Mouse (Mus musculus) lung, embryonic 16.5 days (tissue): Measurements from ENCODE around the gene Stac3. TPM values are rescaled to one million over a fixed set of nuclear protein-coding genes. Genes with fewer than 3 reads are reported as not detected.
A peak's percentile ranks its signal among the peaks of the same experiment; 100 is the strongest.

ENCODE experiments used
- ATAC-seq: fragments of 200-750 bp; cut with Nextera tagmentation; 2 replicates; pipeline ENCODE4 v1.8.0; 2017; ENCODE audit warnings: low read depth, mild to moderate bottlenecking, moderate library complexity
- H3K27ac ChIP-seq: fragments of 300-500 bp; sonication (generic); 2 replicates; pipeline ENCODE4 v1.5.1; 2014; ENCODE audit warnings: mild to moderate bottlenecking, control low read depth, low read length
- H3K27me3 ChIP-seq: fragments of 300-500 bp; sonication (generic); 2 replicates; pipeline ENCODE4 v1.6.1; 2014; ENCODE audit warnings: low read depth, low read length, mixed read lengths; ENCODE audit not compliant: control insufficient read depth, insufficient read depth
- H3K36me3 ChIP-seq: fragments of 300-500 bp; sonication (generic); 2 replicates; pipeline ENCODE4 v1.6.1; 2014; ENCODE audit warnings: low read length; ENCODE audit not compliant: control insufficient read depth, insufficient read depth
- H3K4me1 ChIP-seq: fragments of 300-500 bp; sonication (generic); replicated peaks from 2 replicates; pipeline ENCODE4 v1.6.1; 2014; ENCODE audit warnings: low read length, mixed read lengths; ENCODE audit not compliant: control insufficient read depth, insufficient read depth
- H3K4me2 ChIP-seq: fragments of 300-500 bp; sonication (generic); 2 replicates; pipeline ENCODE4 v1.6.1; 2014; ENCODE audit warnings: low read depth, low read length, control low read depth
- H3K4me3 ChIP-seq: fragments of 300-500 bp; sonication (generic); 2 replicates; pipeline ENCODE4 v1.5.1; 2014; ENCODE audit warnings: mild to moderate bottlenecking, low read length, control low read depth
- H3K9ac ChIP-seq: fragments of 300-500 bp; sonication (generic); 2 replicates; pipeline ENCODE4 v1.6.1; 2014; ENCODE audit warnings: low read length, control low read depth
- H3K9me3 ChIP-seq: fragments of 300-500 bp; sonication (generic); 2 replicates; pipeline ENCODE4 v1.6.1; 2016; ENCODE audit warnings: low read length; ENCODE audit not compliant: control insufficient read depth
- WGBS: fragments of 180-500 bp; shearing (Covaris S2); extraction: QIAGEN DNeasy Blood & Tissue Kit; methylation state at CpG from one replicate; pipeline ENCODE4 v1.1.7; 2014; 5-methylcytosine and 5-hydroxymethylcytosine counted together
- polyA plus RNA-seq: library from polyadenylated mRNA; unstranded; fragments of >200 nt; fragmentation: Nextera tagmentation; extraction: Ambion mirVana; gene quantifications from 2 replicates; pipeline ENCODE4 v1.2.1, GENCODE M21; 2015

Gene Stac3
- polyA plus RNA-seq, 1 experiment from 2014 or later = 1.8 TPM

DNA sequence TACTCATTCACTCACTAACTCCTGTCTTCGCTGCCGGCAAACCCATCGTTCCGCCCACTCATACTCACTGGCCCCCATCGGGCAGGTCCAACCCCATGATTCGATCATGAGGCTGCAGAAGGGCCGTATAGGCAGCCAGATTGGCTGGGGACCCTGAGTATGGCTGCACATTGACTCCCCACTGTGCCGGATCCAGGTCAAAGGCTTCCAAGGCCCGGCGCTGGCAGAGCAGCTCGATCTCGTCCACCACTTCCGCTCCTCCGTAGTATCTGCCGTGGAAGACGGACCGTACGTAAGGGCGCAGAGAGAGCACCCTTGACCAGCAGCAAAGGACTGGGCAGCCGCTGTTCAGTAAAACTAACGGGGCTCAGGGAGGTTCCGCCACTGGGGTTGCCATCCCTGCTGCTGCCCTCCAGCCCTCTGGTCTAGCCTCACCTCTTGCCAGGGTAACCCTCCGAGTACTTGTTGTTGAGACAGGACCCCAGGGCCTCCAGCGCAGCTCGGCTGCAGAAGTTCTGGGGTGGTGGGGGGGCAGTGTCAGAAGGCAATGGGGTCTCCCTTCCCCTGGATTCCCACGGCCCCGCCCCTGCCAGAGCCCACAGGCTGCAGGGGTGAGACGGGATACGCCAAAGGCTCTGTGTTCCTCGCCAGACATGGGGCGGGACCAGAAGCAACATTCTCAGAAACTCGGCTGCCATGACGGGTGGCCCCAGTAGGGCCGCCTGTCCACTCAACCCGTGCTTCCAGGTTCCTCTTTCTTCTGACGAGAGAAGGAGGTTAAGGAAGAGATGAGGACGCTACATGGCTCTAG lies 18.6 kb downstream of the Stac3 start:
- 93% methylated on average over 37 of the region's 37 CpGs for WGBS
- no peak overlapping the region for H3K9ac ChIP-seq
- ATAC-seq = no peak
- H3K27ac ChIP-seq = no peak overlapping the region
- H3K4me1 ChIP-seq = peaks cover 33% of the 10 kb centered on the region
- H3K4me3 ChIP-seq = no peak overlapping the region
- peaks cover 30% of the 10 kb centered on the region for H3K36me3 ChIP-seq
- peaks cover 23% of the 10 kb centered on the region for H3K27me3 ChIP-seq
- no peak overlapping the region for H3K4me2 ChIP-seq
- no peaks in the 10 kb centered on the region; the same call in 1 of the 2 replicates for H3K9me3 ChIP-seq

DNA sequence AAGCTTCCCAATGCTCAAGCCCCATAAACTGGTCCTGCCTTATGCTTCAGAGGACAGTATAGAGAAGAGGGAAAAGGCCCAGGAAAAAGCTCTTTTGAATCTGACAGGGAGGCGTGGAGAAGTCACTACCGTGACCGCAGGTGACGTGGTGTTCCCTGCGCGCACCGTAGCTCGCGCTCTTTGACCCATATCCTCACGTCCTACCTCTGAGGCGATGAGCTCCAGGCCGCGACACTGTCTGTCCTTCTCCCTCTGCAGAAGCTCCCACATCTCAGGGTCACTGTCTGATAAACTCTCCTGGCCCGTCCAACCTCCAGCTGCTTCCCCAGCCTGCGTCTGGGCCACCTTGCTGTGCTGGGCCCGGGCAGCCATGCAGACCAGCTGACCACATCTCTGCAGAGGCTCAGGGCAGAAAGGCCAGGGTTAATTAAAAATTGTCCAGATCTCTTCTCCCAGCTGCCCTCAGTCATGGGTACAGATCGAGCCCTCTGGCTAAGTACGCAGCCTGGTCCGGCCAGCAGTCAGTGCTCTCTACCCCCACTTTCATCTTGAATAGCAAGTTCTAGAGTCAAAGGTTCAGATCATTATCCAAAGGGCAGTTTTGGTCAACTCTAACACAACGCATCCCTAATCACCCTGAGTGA lies 19.4 kb downstream of the Stac3 start:
- H3K4me2 ChIP-seq = peak overlapping the region; percentile 62
- 79% methylated on average over 20 of the region's 20 CpGs for WGBS
- H3K27ac ChIP-seq = no peak overlapping the region
- peak overlapping the region; percentile 56 for H3K4me3 ChIP-seq
- peaks cover 25% of the 10 kb centered on the region for H3K27me3 ChIP-seq
- ATAC-seq = no peak
- peak overlapping the region; percentile 57 for H3K9ac ChIP-seq
- peaks cover 30% of the 10 kb centered on the region for H3K36me3 ChIP-seq
- H3K4me1 ChIP-seq = peaks cover 27% of the 10 kb centered on the region
- no peaks in the 10 kb centered on the region; the same call in 1 of the 2 replicates for H3K9me3 ChIP-seq

DNA sequence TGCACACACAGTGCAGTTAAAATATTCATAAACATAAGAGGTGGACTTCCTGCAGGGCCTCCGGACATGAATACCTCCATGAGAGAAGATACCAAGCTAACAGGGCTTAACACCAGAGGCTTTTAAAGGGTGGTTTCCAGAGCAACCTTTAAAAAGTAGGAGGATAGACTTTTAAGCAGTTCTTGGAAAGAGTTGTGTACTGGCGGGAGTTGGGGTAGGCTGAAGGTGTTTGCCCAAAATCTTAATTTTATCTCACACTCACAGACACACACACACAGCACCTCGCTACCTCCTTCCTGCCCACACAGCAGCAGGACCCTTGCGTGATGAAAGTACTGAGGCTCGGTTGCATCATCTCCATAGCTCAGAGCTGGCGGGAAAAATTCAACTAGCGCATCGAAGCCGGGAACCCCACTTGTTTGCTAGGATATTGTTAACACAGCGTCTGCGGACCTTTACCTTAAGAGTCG lies 20.2 kb downstream of the Stac3 start:
- no peak overlapping the region for H3K27ac ChIP-seq
- peak overlapping the region; percentile 56 for H3K4me3 ChIP-seq
- peak overlapping the region; percentile 61 for H3K9ac ChIP-seq
- H3K4me1 ChIP-seq = peaks cover 27% of the 10 kb centered on the region
- WGBS = 1% methylated on average over 12 of the region's 12 CpGs
- 0 out of 2 replicates have a peak, but pooled peaks have one; percentile 11 for ATAC-seq
- no peaks in the 10 kb centered on the region; the same call in 1 of the 2 replicates for H3K9me3 ChIP-seq
- peaks cover 30% of the 10 kb centered on the region for H3K36me3 ChIP-seq
- H3K27me3 ChIP-seq = peaks cover 34% of the 10 kb centered on the region
- H3K4me2 ChIP-seq = peak overlapping the region; percentile 62

DNA sequence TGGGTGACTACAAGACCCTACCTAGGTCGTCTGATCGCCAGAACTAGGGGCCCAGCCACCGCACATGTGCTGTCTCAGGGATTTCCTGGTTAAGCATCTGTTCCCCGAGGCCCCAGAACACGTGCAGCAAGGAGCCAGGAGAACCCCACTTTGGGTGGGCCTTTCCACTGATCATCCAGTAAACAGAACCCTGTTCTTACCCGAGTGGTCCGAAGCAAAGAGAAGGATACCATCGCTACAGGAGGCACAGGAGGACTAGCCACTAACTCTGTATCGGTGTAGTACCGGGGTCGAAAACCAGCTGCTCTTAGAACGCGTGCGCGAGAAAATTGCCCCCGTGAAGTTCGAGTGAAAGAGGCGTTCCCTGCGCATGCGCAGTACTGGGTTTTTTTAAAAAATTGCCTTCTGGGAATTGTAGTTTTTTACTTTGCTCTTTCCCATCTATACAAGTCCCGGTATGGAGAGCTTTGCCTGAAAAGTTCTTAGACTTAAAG lies 20.6 kb downstream of the Stac3 start, which contains the start of gene Shmt2:
Shmt2 (minus strand) TSS at position 357 of the 494 bp plus-strand sequence.
- Histone ChIP-seq H3K4me3 (peak within 1 kb of the TSS; percentile 56), H3K4me2 (peak within 1 kb of the TSS; percentile 62), H3K27me3 (peaks cover 38% of the 10 kb centered on the region), H3K9ac (peak within 1 kb of the TSS; percentile 61), H3K36me3 (peaks cover 30% of the 10 kb centered on the region), H3K27ac (no peak within 1 kb of the TSS), H3K9me3 (no peaks in the 10 kb centered on the region; the same call in 1 of the 2 replicates), H3K4me1 (peaks cover 25% of the 10 kb centered on the region)
- 0% methylated on average over 21 of the region's 21 CpGs for WGBS
- ATAC-seq = peak; percentile 65

DNA sequence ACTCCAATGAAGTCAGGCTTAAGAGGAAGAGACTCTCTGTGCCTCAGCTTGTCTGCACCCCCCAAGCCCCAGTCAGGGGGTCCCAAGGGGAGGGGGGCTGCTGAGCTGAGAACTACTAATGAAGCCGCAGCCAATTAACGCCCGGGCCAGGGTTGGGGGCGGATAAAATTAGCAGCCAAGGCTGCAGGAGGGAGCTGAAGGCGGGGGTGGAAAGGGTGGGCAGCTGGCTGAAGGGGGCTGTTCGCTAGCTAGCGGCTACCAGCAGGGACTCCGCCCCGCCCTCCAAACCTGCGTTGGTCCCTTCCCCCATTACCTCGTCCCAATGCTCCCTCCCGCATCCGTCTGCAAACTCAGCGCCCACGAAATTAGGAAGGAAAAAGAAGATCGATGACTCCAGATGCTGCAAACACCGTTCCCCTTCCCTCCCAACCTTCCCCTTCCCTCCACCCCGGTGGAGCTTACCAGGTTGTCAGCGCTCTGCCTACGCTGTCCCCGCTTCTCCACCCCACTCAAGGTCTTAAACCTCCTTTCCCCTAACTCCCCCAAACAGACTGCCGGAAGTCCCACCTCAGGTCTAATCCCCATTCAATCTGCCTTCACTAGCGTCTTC lies 23.3 kb downstream of the Stac3 start:
- 3% methylated on average over 23 of the region's 23 CpGs for WGBS
- ATAC-seq = no peak
- Histone ChIP-seq H3K4me1 (peaks cover 22% of the 10 kb centered on the region), H3K9ac (no peak overlapping the region), H3K27me3 (peaks cover 63% of the 10 kb centered on the region), H3K36me3 (peaks cover 8% of the 10 kb centered on the region), H3K4me2 (no peak overlapping the region), H3K27ac (no peak overlapping the region), H3K4me3 (no peak overlapping the region), H3K9me3 (no peaks in the 10 kb centered on the region)

DNA sequence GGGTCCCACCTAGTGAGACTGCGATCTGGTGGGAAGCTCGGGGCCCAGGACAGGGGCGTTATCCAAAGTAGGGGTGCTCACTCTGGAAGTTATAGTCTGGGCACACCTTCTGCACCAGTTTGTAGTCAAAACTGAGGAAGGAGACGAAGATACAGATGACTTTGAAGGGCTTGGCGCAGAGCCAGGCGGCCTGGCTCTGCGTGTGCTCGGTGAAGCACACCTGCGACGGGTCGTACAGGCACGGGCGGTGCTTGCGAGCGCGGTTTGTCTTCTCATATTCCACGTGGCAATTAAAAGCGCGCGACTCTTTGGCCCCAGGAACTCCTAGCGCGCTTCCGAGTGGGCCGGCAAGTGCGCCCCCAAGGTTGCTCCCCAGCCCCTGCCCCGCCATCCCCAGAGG lies 24.6 kb downstream of the Stac3 start:
- H3K4me3 ChIP-seq = peak overlapping the region; percentile 42
- H3K4me1 ChIP-seq = peaks cover 17% of the 10 kb centered on the region
- H3K27me3 ChIP-seq = peaks cover 76% of the 10 kb centered on the region
- no peak for ATAC-seq
- WGBS = 1% methylated on average over 26 of the region's 26 CpGs
- 0 out of 2 replicates have a peak overlapping the region, but pooled peaks have one; percentile 16 for H3K9ac ChIP-seq
- no peak overlapping the region for H3K27ac ChIP-seq
- peak overlapping the region; percentile 53 for H3K4me2 ChIP-seq
- no peaks in the 10 kb centered on the region for H3K9me3 ChIP-seq
- no peaks in the 10 kb centered on the region for H3K36me3 ChIP-seq

DNA sequence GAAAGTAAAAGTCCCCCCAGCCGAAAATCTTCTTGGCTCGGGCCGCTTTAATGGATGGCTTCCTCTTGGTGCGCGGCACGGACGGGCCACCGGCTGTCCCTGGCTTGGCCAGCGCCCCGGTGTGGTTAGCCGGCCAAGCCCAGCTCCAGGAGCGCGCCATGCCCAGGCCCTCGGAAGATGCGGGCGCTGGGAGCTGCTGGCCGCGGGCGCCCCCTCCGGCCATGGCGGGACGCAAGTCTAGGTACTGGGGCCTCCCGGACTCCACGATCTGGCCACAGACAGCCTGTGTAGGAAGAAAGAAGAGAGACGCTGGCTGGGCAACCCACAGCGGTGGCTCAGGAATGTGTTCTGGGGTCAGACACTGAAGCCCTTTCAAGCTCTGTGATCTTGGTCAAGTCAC lies 25.2 kb downstream of the Stac3 start:
- peaks cover 82% of the 10 kb centered on the region for H3K27me3 ChIP-seq
- H3K4me2 ChIP-seq = peak overlapping the region; percentile 53
- ATAC-seq = peak; percentile 65
- 0 out of 2 replicates have a peak overlapping the region, but pooled peaks have one; percentile 16 for H3K9ac ChIP-seq
- H3K27ac ChIP-seq = no peak overlapping the region
- H3K4me3 ChIP-seq = peak overlapping the region; percentile 42
- H3K4me1 ChIP-seq = peaks cover 12% of the 10 kb centered on the region
- 1% methylated on average over 26 of the region's 26 CpGs for WGBS
- H3K36me3 ChIP-seq = no peaks in the 10 kb centered on the region
- no peaks in the 10 kb centered on the region for H3K9me3 ChIP-seq

DNA sequence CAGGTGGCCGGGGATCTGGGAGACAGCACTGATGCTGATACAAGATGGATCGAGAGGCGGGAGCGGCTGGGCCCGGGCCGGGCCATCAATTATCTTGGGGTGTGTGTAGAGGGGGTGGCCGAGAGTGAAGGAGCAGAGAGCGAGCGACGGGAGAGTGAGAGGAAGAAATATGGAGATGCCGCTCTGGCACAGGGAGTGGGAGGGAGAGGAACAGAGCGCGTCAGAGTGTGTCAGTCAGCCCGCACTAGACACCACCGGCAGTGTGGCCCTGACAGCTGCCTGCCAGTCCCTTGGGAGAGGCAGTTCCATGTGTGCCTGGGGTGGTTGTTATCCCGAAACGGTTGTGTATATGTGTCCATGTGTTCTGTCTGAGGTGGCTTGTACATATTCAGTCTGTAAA lies 26.0 kb downstream of the Stac3 start:
- 4% methylated on average over 17 of the region's 17 CpGs for WGBS
- no peak for ATAC-seq
- H3K4me1 ChIP-seq = peaks cover 11% of the 10 kb centered on the region

More for the DNA sequence above, 26.0 kb downstream of the Stac3 start:
- Histone ChIP-seq H3K9me3 (no peaks in the 10 kb centered on the region), H3K9ac (no peak overlapping the region), H3K27me3 (peaks cover 90% of the 10 kb centered on the region), H3K27ac (no peak overlapping the region), H3K4me2 (no peak overlapping the region), H3K36me3 (no peaks in the 10 kb centered on the region), H3K4me3 (no peak overlapping the region)
